Mouse (Mus musculus): ENCODE measurements around the gene Zfp609.

GRCm38 (mm10) chr9:65697992-65698391 lies 129.4 kb downstream of the Zfp609 start:
- no peak for TF ChIP-seq POLR2A (IDR thresholded peaks at IDR 0.05; ENCODE audit: insufficient read length, low read depth)
- TF ChIP-seq TCF12 (IDR thresholded peaks at IDR 0.05; ENCODE audit: insufficient read depth, poor library complexity, severe bottlenecking), result no peak
- no peak for TF ChIP-seq POLR2AphosphoS2 (IDR thresholded peaks at IDR 0.05; ENCODE audit: insufficient read length, low read depth)
- TF ChIP-seq E2F4 (IDR thresholded peaks at IDR 0.05; ENCODE audit: insufficient read depth), result no peak
- TF ChIP-seq MYOD1 (IDR thresholded peaks at IDR 0.05; ENCODE audit: control insufficient read depth in 1 of 3, insufficient read length in 2 of 3, low read depth in 2 of 3), result no peak
- no peak for TF ChIP-seq USF1 (IDR thresholded peaks at IDR 0.05; ENCODE audit: low read depth)
- TF ChIP-seq MAX (IDR thresholded peaks at IDR 0.05; ENCODE audit: low read depth), result no peak
- no peak for TF ChIP-seq CEBPB (IDR thresholded peaks at IDR 0.05; ENCODE audit: insufficient read depth, poor library complexity, severe bottlenecking)
- TF ChIP-seq MYOG (IDR thresholded peaks at IDR 0.05; ENCODE audit: control insufficient read depth in 1 of 3, insufficient read depth in 1 of 3, insufficient read length in 2 of 3, low read depth in 2 of 3), result no peak
- TF ChIP-seq REST (IDR thresholded peaks at IDR 0.05; ENCODE audit: insufficient read depth, insufficient read length), result no peak
- TF ChIP-seq SRF (IDR thresholded peaks at IDR 0.05; ENCODE audit: control insufficient read depth, insufficient read length, low read depth), result no peak
- TF ChIP-seq TCF3 (IDR thresholded peaks at IDR 0.05; ENCODE audit: insufficient read length, low read depth), result no peak

Measured in myocyte (in vitro differentiated cells).